Mouse (Mus musculus): ENCODE results near the gene Mri1. TPM values are rescaled to one million over a fixed set of nuclear protein-coding genes. Genes with fewer than 3 reads are reported as not detected.

Gene Mri1
- polyA plus RNA-seq, 1 experiment from 2014 or later, result 51.4 TPM

- peak overlapping the region; percentile 97 for H3K4me2 ChIP-seq (ENCODE audit: low read depth, low read length)
- WGBS, result 4% methylated on average over 32 of the region's 70 CpGs
- H3K36me3 ChIP-seq (ENCODE audit: control insufficient read depth, insufficient read depth, low read length), result no peaks in the 10 kb centered on the region
- H3K9ac ChIP-seq (ENCODE audit: low read length), result peak overlapping the region; percentile 95
- no peaks in the 10 kb centered on the region for H3K9me3 ChIP-seq (ENCODE audit: control insufficient read depth, low read length)
- peak; percentile 44 for ATAC-seq (ENCODE audit: low read depth)
- H3K4me3 ChIP-seq (ENCODE audit: low read length), result peak overlapping the region; percentile 85
- H3K4me1 ChIP-seq (replicated peaks; ENCODE audit: control insufficient read depth, insufficient read depth, low read length), result peaks cover 53% of the 10 kb centered on the region
- H3K27me3 ChIP-seq (ENCODE audit: control insufficient read depth, insufficient read depth, low read depth, low read length), result no peaks in the 10 kb centered on the region
- H3K27ac ChIP-seq (ENCODE audit: low read length), result peak overlapping the region; percentile 99
Observed at GRCm38 (mm10) chr8:84200652-84201544, 56.2 kb downstream of the Mri1 start.

DNA sequence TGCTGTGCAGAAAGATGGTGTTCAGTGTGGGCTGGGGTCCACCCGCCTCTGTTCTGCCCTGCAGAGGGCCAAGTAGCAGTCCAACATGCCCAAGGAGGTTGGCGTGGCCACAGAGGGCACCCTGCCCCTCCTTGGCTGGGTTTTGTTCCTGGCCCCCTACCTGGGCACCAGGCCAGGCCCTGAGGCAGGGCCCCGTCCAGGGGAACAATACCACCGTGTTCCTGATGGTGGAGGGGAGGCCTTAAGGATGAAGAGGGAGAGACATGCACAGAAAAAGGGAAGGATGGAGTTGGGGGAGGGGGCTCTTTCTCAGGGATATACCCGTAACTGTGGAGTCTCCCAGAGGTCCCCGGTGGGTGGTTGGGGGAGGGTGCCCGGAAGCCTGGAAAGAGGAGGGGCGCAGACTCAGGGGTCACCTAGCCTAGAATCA lies 57.0 kb downstream of the Mri1 start:
- WGBS, result 23% methylated on average over 8 of the region's 8 CpGs
- H3K27ac ChIP-seq (ENCODE audit: low read length), result peak overlapping the region; percentile 99
- no peaks in the 10 kb centered on the region for H3K36me3 ChIP-seq (ENCODE audit: control insufficient read depth, insufficient read depth, low read length)
- peak overlapping the region; percentile 97 for H3K4me2 ChIP-seq (ENCODE audit: low read depth, low read length)
- no peaks in the 10 kb centered on the region for H3K9me3 ChIP-seq (ENCODE audit: control insufficient read depth, low read length)
- H3K4me1 ChIP-seq (replicated peaks; ENCODE audit: control insufficient read depth, insufficient read depth, low read length), result peaks cover 53% of the 10 kb centered on the region
- no peaks in the 10 kb centered on the region for H3K27me3 ChIP-seq (ENCODE audit: control insufficient read depth, insufficient read depth, low read depth, low read length)
- peak overlapping the region; percentile 95 for H3K9ac ChIP-seq (ENCODE audit: low read length)
- no peak for ATAC-seq (ENCODE audit: low read depth)
- H3K4me3 ChIP-seq (ENCODE audit: low read length), result peak overlapping the region; percentile 85

MicroRNA genes within 50 kb of the gene (microRNA counts, 519-probe panel; counts per million panel counts)
- microRNA mmu-miR-23a (4,286 counts per million, percentile 86 among the panel's probes with 10 or more counts), microRNA mmu-miR-27a (4,677 counts per million, percentile 93 among the panel's probes with 10 or more counts)

Small RNAs within 50 kb of the gene (microRNA-seq; reads per million reads assigned to microRNA genes)
- gene Mir23a (18,018 reads per million, percentile 96 among the genes with 10 or more reads in this experiment), gene Mir24-2 (not detected), gene Mir27a (310 reads per million, percentile 63 among the genes with 10 or more reads in this experiment), gene Mir3074-2 (not detected)

Other genes starting within 250 kb of the Mri1 start
- 3.5 and 4.4 TPM in 2 replicates for gene 2210011C24Rik, start 245.2 kb downstream of the Mri1 start, polyA plus RNA-seq (2015; fragmentation: Nextera tagmentation; extraction: Ambion mirVana)
- 6.5 and 7.4 TPM in 2 replicates for gene Palm3, start 235.9 kb downstream of the Mri1 start, polyA plus RNA-seq (2015; fragmentation: Nextera tagmentation; extraction: Ambion mirVana)
- 1.6 and 2.0 TPM in 2 replicates for gene Il27ra, start 214.7 kb downstream of the Mri1 start, polyA plus RNA-seq (2015; fragmentation: Nextera tagmentation; extraction: Ambion mirVana)
- gene Rln3, start 212.3 kb downstream of the Mri1 start, polyA plus RNA-seq (2015; fragmentation: Nextera tagmentation; extraction: Ambion mirVana), result not detected in 2 replicates
- gene Gm10643, start 192.2 kb downstream of the Mri1 start, polyA plus RNA-seq (2015; fragmentation: Nextera tagmentation; extraction: Ambion mirVana), result 1.2 and 1.4 TPM in 2 replicates
- 8.6 and 8.8 TPM in 2 replicates for gene Rfx1, start 190.5 kb downstream of the Mri1 start, polyA plus RNA-seq (2015; fragmentation: Nextera tagmentation; extraction: Ambion mirVana)
- gene Dcaf15, start 152.6 kb downstream of the Mri1 start, polyA plus RNA-seq (2015; fragmentation: Nextera tagmentation; extraction: Ambion mirVana), result 6.9 and 8.5 TPM in 2 replicates
- gene Podnl1, start 131.3 kb downstream of the Mri1 start, polyA plus RNA-seq (2015; fragmentation: Nextera tagmentation; extraction: Ambion mirVana), result 0.34 and 0.41 TPM in 2 replicates
- 24.2 and 25.9 TPM in 2 replicates for gene Cc2d1a, start 109.4 kb downstream of the Mri1 start, polyA plus RNA-seq (2015; fragmentation: Nextera tagmentation; extraction: Ambion mirVana)
- 1.5 and 2.0 TPM in 2 replicates for gene 4930432K21Rik, start 109.3 kb downstream of the Mri1 start, polyA plus RNA-seq (2015; fragmentation: Nextera tagmentation; extraction: Ambion mirVana)
- gene Nanos3, start 72.1 kb downstream of the Mri1 start, polyA plus RNA-seq (2015; fragmentation: Nextera tagmentation; extraction: Ambion mirVana), result 1.2 and 3.5 TPM in 2 replicates
- gene Zswim4, start 20.3 kb downstream of the Mri1 start, polyA plus RNA-seq (2015; fragmentation: Nextera tagmentation; extraction: Ambion mirVana), result 14.4 and 14.6 TPM in 2 replicates
- gene D8Ertd738e, start 7.6 kb downstream of the Mri1 start, polyA plus RNA-seq (2015; fragmentation: Nextera tagmentation; extraction: Ambion mirVana), result 333 and 350 TPM in 2 replicates
- gene Ccdc130, start 13.1 kb upstream of the Mri1 start, polyA plus RNA-seq (2015; fragmentation: Nextera tagmentation; extraction: Ambion mirVana), result 18.4 and 19.4 TPM in 2 replicates
- 1.9 and 2.7 TPM in 2 replicates for gene Cacna1a, start 131.1 kb upstream of the Mri1 start, polyA plus RNA-seq (2015; fragmentation: Nextera tagmentation; extraction: Ambion mirVana)

Measured in lung, embryonic 16.5 days (tissue).